Mouse (Mus musculus) CH12.LX (cell line): ENCODE measurements at regions not wholly inside any gene's neighbourhood (a gene's known extent, or its start where the extent isn't known, plus 50 kb on each side); places are given as distances from the start of the nearest gene placed in this dataset.

Experiments used
- DNase-seq: peaks from one replicate; pipeline ENCODE4 v3.0.0-alpha.2; 2013; ENCODE audit errors: extremely low read depth
- H3K27ac ChIP-seq: 2 replicates; pipeline ENCODE4 v1.5.1; 2012; ENCODE audit warnings: low read depth, mild to moderate bottlenecking, control low read depth, moderate library complexity; ENCODE audit not compliant: insufficient read depth
- H3K27me3 ChIP-seq: replicated peaks from 2 replicates; pipeline ENCODE3; 2012; ENCODE audit warnings: inconsistent platforms
- H3K36me3 ChIP-seq, 2 experiments: replicated peaks in 1 of 2; 2 replicates each; pipeline versions ENCODE3 to v1.6.1; 2012; ENCODE audit warnings: inconsistent platforms in 1 of 2, low read length in 1 of 2, mild to moderate bottlenecking in 1 of 2, mixed read lengths in 1 of 2, moderate library complexity in 1 of 2; ENCODE audit not compliant: control insufficient read depth in 1 of 2, insufficient read depth in 1 of 2
- H3K4me1 ChIP-seq, 2 experiments: 2 replicates each; pipeline ENCODE4 v1.6.1; 2012; ENCODE audit warnings: inconsistent platforms in 1 of 2, moderate library complexity in 1 of 2; ENCODE audit not compliant: insufficient read depth in 2 of 2, control insufficient read depth in 1 of 2
- H3K4me2 ChIP-seq: 2 replicates; pipeline ENCODE4 v1.6.1; 2012; ENCODE audit warnings: low read depth, mild to moderate bottlenecking, control low read depth; ENCODE audit not compliant: poor library complexity, insufficient read depth, severe bottlenecking
- H3K4me3 ChIP-seq, 3 experiments: fragments of 150-350 bp in 1 of 3; sonication (generic) in 1 of 3; replicated peaks in 1 of 3; 2 replicates each; pipeline versions ENCODE3 to v1.5.1; 2011 to 2012; ENCODE audit warnings: low read depth in 2 of 3, low read length in 2 of 3, mild to moderate bottlenecking in 2 of 3, moderate library complexity in 2 of 3, control low read depth in 1 of 3, improper control_type of control experiment in 1 of 3, inconsistent platforms in 1 of 3, mixed read lengths in 1 of 3; ENCODE audit not compliant: poor library complexity in 1 of 3
- H3K79me2 ChIP-seq: replicated peaks from 2 replicates; pipeline ENCODE4 v1.6.1; 2012; ENCODE audit warnings: mild to moderate bottlenecking, moderate library complexity; ENCODE audit not compliant: control insufficient read depth, poor library complexity, insufficient read depth, severe bottlenecking; ENCODE audit errors: extremely low read depth
- H3K9ac ChIP-seq: 2 replicates; pipeline ENCODE4 v1.6.1; 2012; ENCODE audit warnings: low read depth, mild to moderate bottlenecking, control low read depth, moderate library complexity; ENCODE audit not compliant: insufficient read depth
- H3K9me3 ChIP-seq: replicated peaks from 2 replicates; pipeline ENCODE3; 2012; ENCODE audit warnings: low read length, inconsistent platforms, mixed read lengths
- CHD2 ChIP-seq: IDR thresholded peaks from 2 replicates; pipeline ENCODE4 v1.6.1; 2011; ENCODE audit warnings: low read length, improper control_type of control experiment
- CTCF ChIP-seq, 2 experiments: IDR thresholded peaks in 1 of 2; conservative IDR thresholded peaks in 1 of 2; 2 replicates each; pipeline ENCODE4 v1.5.1; 2011 to 2012; ENCODE audit warnings: low read depth in 2 of 2, low read length in 2 of 2, improper control_type of control experiment in 1 of 2, inconsistent platforms in 1 of 2, mild to moderate bottlenecking in 1 of 2, moderate library complexity in 1 of 2
- IRF4 ChIP-seq: IDR thresholded peaks from 2 replicates; pipeline ENCODE4 v1.6.1; 2014; ENCODE audit warnings: low read depth, mild to moderate bottlenecking, inconsistent platforms, low read length, improper control_type of control experiment
- JUND ChIP-seq: conservative IDR thresholded peaks from 2 replicates; pipeline ENCODE4 v1.6.1; 2011; ENCODE audit warnings: low read depth, low read length, improper control_type of control experiment
- KAT2A ChIP-seq: IDR thresholded peaks from 2 replicates; pipeline ENCODE4 v1.6.1; 2012; ENCODE audit warnings: low read length, improper control_type of control experiment, inconsistent platforms; ENCODE audit not compliant: insufficient replicate concordance
- MAFK ChIP-seq: IDR thresholded peaks from 2 replicates; pipeline ENCODE4 v1.6.1; 2011; ENCODE audit warnings: low read length, improper control_type of control experiment; ENCODE audit not compliant: insufficient replicate concordance
- MAX ChIP-seq: IDR thresholded peaks from 2 replicates; pipeline ENCODE4 v1.6.1; 2011; ENCODE audit warnings: low read length, improper control_type of control experiment
- MAZ ChIP-seq: IDR thresholded peaks from 2 replicates; pipeline ENCODE4 v1.6.1; 2012; ENCODE audit warnings: low read depth, mild to moderate bottlenecking, inconsistent platforms, low read length, improper control_type of control experiment, moderate library complexity
- MXI1 ChIP-seq: IDR thresholded peaks from 2 replicates; pipeline ENCODE4 v1.6.1; 2011; ENCODE audit warnings: mild to moderate bottlenecking, low read depth, low read length, improper control_type of control experiment
- MYC ChIP-seq: IDR thresholded peaks from 2 replicates; pipeline ENCODE4 v1.6.1; 2011; ENCODE audit warnings: low read depth, mild to moderate bottlenecking, improper control_type of control experiment, low read length
- NRF1 ChIP-seq: IDR thresholded peaks from 2 replicates; pipeline ENCODE4 v1.6.1; 2014; ENCODE audit warnings: low read depth, mild to moderate bottlenecking, inconsistent platforms, low read length, improper control_type of control experiment, moderate library complexity
- RCOR1 ChIP-seq: conservative IDR thresholded peaks from 2 replicates; pipeline ENCODE4 v1.6.1; 2012; ENCODE audit warnings: low read depth, mild to moderate bottlenecking, inconsistent platforms, low read length, improper control_type of control experiment
- SIN3A ChIP-seq: IDR thresholded peaks from 2 replicates; pipeline ENCODE4 v1.6.1; 2012; ENCODE audit warnings: low read length, improper control_type of control experiment, inconsistent platforms
- UBTF ChIP-seq: IDR thresholded peaks from 2 replicates; pipeline ENCODE4 v1.6.1; 2012; ENCODE audit warnings: low read depth, mild to moderate bottlenecking, inconsistent platforms, low read length, improper control_type of control experiment, moderate library complexity
- USF1 ChIP-seq: IDR thresholded peaks from 2 replicates; pipeline ENCODE4 v1.6.1; 2014; ENCODE audit warnings: low read depth, mild to moderate bottlenecking, inconsistent platforms, low read length, improper control_type of control experiment
- dilution Hi-C: fragments of 300-500 bp; cut with MboI; formaldehyde crosslinking; loops from 2 replicates; pipeline ENCODE4 v1.14.3; 2020; ENCODE audit warnings: low sequenced_read_pairs; ENCODE audit not compliant: extremely low pct_unique_long_range_greater_than_20kb, extremely low pct_ligation_motif_present
- in situ Hi-C: fragments of 300-500 bp; cut with MboI; formaldehyde crosslinking; loops from 3 replicates; pipeline ENCODE4 v1.14.3; 2019; ENCODE audit warnings: low sequenced_read_pairs, low pct_ligation_motif_present, low pct_unique_long_range_greater_than_20kb, mixed read lengths

- dilution Hi-C loops: no loop called here
These were observed 246.7 kb downstream of the H2al1j start for GRCm38 (mm10) chrX:11574354-11574753.

GRCm38 (mm10) chrX:11575571-11575970 lies 247.9 kb downstream of the H2al1j start:
- Histone ChIP-seq H3K36me3 (no peaks in the 10 kb centered on the region), H3K4me1 (no peaks in the 10 kb centered on the region), H3K9ac (no peak overlapping the region), H3K27ac (no peak overlapping the region)
- DNase-seq: no peak
- TF ChIP-seq MAZ (no peak), UBTF (no peak), JUND (no peak), NRF1 (no peak), SIN3A (no peak), CHD2 (no peak), CTCF (conservative IDR thresholded peaks at IDR 0.05 in 1 of 2, IDR thresholded peaks at IDR 0.05 in 1 of 2; ENCODE audit: low read depth in 2 of 2, low read length in 2 of 2) (no peak), MXI1 (no peak)
- TF ChIP-seq, all 38 proteins: peak for 0
- Histone ChIP-seq H3K9me3 (no peaks in the 10 kb centered on the region), H3K4me2 (no peak overlapping the region), H3K4me3 (no peak overlapping the region), H3K27me3 (no peaks in the 10 kb centered on the region), H3K79me2 (no peaks in the 10 kb centered on the region)
- in situ Hi-C loops: no loop called here
- dilution Hi-C loops: no loop called here

More at GRCm38 (mm10) chrX:11574354-11574753, 246.7 kb downstream of the H2al1j start:
- in situ Hi-C loops: no loop called here
- Histone ChIP-seq H3K4me2 (no peak overlapping the region), H3K27me3 (no peaks in the 10 kb centered on the region), H3K4me1 (no peaks in the 10 kb centered on the region), H3K79me2 (no peaks in the 10 kb centered on the region), H3K9me3 (no peaks in the 10 kb centered on the region), H3K9ac (no peak overlapping the region), H3K27ac (no peak overlapping the region), H3K4me3 (no peak overlapping the region), H3K36me3 (no peaks in the 10 kb centered on the region)
- no peak for DNase-seq
- TF ChIP-seq UBTF (no peak), SIN3A (no peak), IRF4 (no peak), RCOR1 (no peak), KAT2A (no peak), MAFK (no peak), MYC (no peak)

- dilution Hi-C loops (no loop called here), in situ Hi-C loops (no loop called here)
- H3K4me3 ChIP-seq: no peak overlapping the region
- no peaks in the 10 kb centered on the region for H3K27me3 ChIP-seq
- H3K79me2 ChIP-seq: no peaks in the 10 kb centered on the region
- no peaks in the 10 kb centered on the region for H3K4me1 ChIP-seq
- H3K36me3 ChIP-seq: no peaks in the 10 kb centered on the region
- H3K4me2 ChIP-seq: no peak overlapping the region
- no peak overlapping the region for H3K27ac ChIP-seq
- no peak for DNase-seq
- H3K9me3 ChIP-seq: no peaks in the 10 kb centered on the region
- no peak overlapping the region for H3K9ac ChIP-seq
- TF ChIP-seq MAX (no peak), IRF4 (no peak), RCOR1 (no peak), USF1 (no peak), CHD2 (no peak)
These were observed 248.7 kb downstream of the H2al1j start for GRCm38 (mm10) chrX:11576287-11576686.
